Mouse (Mus musculus): ENCODE results near the gene Treml2.
"Not testable (repeated sequence)": the region's sequence is repeated elsewhere in the genome, so short reads cannot be mapped to it uniquely, and the experiment has no call there.

Treml2 gene

DNA sequence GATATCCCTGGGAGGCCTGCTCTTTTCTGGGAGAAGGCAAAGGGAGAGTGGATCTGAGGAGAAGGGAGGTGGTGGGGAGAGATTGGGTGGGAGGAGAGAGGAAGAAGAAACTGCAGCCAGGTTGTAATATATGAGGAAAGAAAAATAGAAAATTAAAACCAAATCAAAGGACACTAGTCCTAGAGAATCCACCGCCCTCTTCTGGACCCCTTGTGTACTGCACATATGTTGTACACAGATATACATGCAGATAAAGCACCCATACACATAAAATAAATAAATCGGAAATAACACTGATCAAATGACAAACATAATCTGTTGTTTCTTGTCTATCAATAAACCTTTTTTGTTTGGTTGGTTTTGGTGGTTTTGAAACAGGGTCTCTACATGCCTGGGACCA, 12.0 kb upstream of the Treml2 start:
- no peak for DNase-seq (ENCODE audit: extremely low spot score, low read depth, low spot score)

DNA sequence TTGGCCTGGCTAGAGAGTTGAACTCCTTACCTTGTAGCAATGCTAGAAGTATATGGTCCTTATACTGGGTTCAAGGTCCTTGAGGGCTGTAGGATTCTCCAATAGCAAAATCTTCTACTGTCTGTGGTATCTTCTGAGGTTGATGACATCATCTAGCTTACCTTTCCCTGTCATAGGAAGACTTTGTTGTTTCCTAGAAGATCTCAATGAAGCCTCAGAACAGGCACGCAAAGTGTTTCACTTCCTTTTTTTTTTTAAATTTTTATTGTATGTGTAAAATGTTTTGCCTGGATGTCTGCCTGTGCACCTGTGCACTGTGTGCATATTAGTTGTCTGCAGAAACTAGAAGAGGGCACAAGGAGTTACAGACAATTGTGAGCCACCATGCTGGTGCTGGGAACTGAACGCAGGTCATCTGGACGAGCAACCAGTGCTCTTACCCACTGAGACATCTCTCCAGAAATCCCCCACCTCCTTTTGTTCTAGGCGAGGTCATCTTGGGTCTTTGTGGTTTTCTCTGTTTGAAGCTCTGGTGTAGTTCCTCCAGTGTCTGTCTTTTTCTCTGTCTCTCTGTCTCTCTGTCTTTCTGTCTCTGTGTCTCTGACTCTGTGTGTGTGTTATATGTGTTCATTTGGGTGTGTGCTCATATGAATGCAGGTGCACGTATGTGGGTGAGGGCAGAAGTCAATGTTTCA, 5.7 kb upstream of the Treml2 start:
- DNase-seq (ENCODE audit: extremely low spot score, low read depth, low spot score): no peak

DNA sequence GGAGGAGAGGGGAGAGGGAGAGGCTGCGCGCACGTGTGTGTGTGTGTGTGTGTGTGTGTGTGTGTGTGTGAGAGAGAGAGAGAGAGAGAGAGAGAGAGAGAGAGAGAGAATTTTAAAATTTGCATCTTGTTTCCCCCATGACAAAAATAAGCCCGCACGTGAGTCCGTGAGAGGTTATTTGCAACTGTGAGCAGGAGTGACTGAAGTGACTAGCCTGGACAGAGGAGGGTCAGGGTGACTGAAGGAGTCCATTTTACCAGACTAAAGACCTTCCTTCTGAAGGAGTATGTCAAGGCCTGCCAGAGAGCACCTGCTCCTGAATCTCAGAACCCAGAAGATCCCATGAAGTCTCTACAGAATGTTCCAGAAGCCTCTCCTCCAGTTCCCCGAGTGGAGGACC, 458 bp downstream of the Treml2 start:
- no peak for DNase-seq (ENCODE audit: extremely low spot score, low read depth, low spot score)

GRCm38 (mm10) chr17:48300199-48300598, 901 bp downstream of the Treml2 start:
- no peak for DNase-seq (ENCODE audit: extremely low spot score, low read depth, low spot score)

- no peak for DNase-seq (ENCODE audit: extremely low spot score, low read depth, low spot score)
Measured at GRCm38 (mm10) chr17:48300861-48301260, 1.6 kb downstream of the Treml2 start.

DNA sequence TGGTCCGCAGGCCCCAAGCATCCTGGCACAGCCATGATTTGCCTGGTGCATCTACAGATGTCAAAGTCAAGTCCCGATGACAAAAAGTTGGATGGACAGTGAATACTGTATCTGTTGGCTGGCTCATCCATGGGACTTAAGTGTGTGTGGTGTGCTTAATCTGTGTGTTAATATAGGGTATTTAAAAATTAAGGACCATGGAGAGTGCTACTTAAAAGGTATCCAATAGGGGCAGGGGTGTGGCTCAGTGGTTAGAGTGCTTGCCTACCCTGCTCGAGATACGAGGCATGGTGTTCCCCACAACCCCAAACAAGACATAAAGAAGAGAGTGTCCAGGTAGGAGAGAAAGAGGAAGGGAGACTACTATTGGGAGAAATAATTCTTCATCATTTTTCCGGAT, 2.5 kb downstream of the Treml2 start:
- no peak for DNase-seq (ENCODE audit: extremely low spot score, low read depth, low spot score)

GRCm38 (mm10) chr17:48312124-48312523, 12.8 kb downstream of the Treml2 start:
- DNase-seq (ENCODE audit: extremely low spot score, low read depth, low spot score): no peak

DNA sequence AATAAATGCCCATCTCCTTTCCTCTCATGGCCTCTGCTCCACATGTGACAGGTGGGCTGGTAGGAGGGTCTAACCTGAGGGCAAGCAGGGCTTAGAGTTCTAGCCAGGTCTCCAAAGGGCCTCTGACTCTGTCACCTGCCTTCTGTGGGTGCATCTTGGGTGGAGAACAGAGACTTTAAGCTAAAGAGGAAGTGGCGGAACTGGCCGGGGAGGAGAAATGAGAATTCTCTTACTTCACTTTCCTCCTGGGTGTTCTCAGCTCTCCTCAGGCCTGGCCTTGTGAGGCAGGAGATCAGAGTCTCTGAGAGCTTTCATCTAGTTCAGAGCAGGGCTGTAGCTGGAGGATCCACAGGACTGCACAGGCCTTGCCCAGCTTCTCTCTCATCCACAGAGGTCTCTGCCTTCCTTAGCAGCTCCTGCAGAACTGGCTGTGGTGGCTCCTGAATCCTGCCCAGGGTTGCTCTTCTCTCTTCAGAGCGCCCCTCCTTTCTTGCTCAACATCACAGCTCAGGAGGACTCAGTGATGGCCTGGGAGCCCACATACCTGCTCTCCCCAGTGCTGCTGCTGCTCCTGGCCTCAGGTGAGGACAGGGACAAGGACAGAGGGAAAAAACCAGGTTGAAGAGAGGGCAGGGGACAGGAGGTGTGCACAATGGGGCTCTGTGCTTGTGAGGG, 16.7 kb downstream of the Treml2 start, which contains the start of gene B430306N03Rik:
B430306N03Rik (plus strand) TSS at position 237 of the 675 bp plus-strand sequence.
- not testable (repeated sequence) for DNase-seq (ENCODE audit: extremely low spot score, low read depth, low spot score)

DNA sequence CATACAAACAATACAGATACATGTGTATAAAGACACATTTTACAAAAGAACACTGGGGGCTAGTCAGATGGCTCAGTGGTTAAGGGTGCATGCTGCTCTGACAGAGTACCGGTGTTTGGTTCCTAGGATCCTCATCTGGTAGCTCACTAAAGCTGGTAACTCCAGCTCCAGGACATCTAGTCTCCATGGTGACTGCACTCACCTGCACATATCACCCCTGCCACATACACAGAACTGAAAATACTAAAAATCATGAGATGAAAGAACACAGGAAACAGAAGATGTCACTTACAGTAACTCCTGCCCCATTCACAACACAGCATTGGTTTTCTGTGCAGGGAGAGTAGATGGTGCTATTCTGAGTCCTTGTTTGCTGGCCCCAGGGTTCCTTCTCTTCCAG, 19.4 kb downstream of the Treml2 start:
- DNase-seq (ENCODE audit: extremely low spot score, low read depth, low spot score): no peak

- DNase-seq (ENCODE audit: extremely low spot score, low read depth, low spot score): no peak
Measured at GRCm38 (mm10) chr17:48321279-48321678, 22.0 kb downstream of the Treml2 start.

- DNase-seq (ENCODE audit: extremely low spot score, low read depth, low spot score): no peak
Measured at GRCm38 (mm10) chr17:48323236-48323635, 23.9 kb downstream of the Treml2 start.

GRCm38 (mm10) chr17:48324258-48324657, 25.0 kb downstream of the Treml2 start:
- no peak for DNase-seq (ENCODE audit: extremely low spot score, low read depth, low spot score)

- no peak for DNase-seq (ENCODE audit: extremely low spot score, low read depth, low spot score)
Measured at GRCm38 (mm10) chr17:48325093-48325492, 25.8 kb downstream of the Treml2 start.

GRCm38 (mm10) chr17:48325638-48326037, 26.3 kb downstream of the Treml2 start:
- DNase-seq (ENCODE audit: extremely low spot score, low read depth, low spot score): no peak

DNA sequence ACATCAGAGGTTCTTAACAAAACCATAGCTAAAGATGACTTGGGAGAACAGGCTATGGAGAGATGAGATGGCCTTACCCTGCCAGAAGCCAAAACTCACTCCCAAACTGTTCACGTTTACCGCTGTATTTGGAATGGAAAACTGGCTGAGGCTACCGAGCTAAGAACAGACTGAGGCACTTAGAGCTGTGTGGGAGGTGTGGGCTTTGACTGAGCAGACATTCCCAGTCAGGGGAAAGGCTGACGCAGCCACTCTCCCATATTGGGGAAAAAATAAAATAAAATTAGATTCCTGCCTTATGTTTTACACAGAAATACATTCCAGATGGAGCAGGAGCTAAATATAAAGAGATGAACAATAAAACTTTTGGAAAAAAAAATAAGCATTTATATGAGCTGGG, 27.4 kb downstream of the Treml2 start:
- no peak for DNase-seq (ENCODE audit: extremely low spot score, low read depth, low spot score)

- no peak for DNase-seq (ENCODE audit: extremely low spot score, low read depth, low spot score)
Measured at GRCm38 (mm10) chr17:48332524-48332923, 33.2 kb downstream of the Treml2 start.

- no peak for DNase-seq (ENCODE audit: extremely low spot score, low read depth, low spot score)
Measured at GRCm38 (mm10) chr17:48334186-48334585, 34.9 kb downstream of the Treml2 start.

DNA sequence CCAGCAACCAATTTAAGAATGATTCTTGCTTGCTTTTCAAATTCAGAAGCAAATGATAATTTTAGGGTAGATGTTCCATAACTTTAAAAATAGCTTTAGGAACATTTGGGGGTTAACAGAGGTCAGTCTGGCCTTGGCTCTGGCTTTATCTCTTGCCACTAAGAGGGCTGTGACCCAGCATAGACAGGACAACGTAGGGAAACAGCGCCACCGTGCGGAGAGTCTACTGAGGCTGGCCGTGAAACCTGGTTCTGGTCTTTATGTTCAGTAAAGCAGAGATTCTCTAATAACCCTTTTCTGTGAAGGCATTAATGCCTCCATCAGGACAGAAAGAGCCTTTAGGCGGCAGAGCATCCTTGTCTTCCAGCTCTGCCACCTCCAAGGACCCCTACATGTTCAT, 37.6 kb downstream of the Treml2 start:
- peak; percentile 56 for DNase-seq (ENCODE audit: extremely low spot score, low read depth, low spot score)

DNA sequence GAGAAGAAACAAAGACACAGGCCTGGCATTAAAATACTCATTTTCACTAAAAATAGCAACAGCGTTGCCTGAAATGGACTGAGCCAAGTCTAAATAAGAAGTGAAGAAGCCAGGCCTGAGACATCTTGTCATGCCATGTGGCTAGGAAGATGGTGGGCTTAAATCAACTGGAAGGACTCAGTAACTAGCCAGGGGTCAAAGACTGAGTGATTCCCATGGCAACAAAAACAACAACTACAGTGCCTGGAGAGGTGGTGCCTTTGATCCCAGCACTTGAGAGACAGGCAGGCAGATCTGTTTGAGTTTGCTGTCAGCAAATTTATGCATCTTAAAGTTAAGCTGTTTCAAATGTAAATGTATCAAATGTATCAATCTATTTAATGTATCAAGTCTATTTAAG, 41.0 kb downstream of the Treml2 start:
- no peak for DNase-seq (ENCODE audit: extremely low spot score, low read depth, low spot score)

DNA sequence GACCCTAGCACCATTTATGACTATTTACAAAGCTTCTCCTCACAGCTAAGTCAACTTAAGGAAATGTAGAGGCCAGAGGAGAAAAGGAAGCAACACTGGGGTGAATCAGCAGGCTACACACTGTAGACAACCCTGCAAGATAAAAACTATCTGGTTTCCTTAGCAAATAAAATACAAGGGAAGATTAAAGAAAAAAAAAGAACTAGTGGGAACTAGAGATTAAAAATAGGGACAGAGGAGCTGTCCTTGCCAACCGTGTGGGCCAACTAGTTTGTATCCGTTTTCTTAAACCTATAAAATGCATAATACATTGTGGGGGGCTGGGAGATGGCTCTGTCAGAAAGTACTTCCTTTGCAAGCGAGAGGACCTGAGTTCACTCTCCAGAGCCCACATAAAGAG, 42.6 kb downstream of the Treml2 start:
- DNase-seq (ENCODE audit: extremely low spot score, low read depth, low spot score): no peak

DNA sequence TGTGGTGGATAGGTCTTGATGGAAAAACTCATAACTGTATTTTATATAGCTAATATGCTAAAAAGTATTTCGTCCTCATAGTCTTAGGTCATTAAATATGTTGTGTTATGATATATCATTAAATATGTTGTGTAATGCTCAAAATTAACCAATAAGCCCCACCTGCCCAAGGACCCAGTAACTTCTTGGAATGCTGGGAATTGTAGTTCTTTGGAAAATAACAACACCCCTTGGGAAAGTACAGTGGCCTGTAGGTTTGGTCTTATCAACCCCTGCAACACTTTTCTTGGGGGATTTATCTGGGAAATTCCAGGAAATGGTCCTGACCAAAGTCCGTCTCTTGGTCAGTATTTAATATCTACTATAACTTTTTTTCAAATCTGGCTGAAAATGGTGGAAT, 43.8 kb downstream of the Treml2 start:
- DNase-seq (ENCODE audit: extremely low spot score, low read depth, low spot score): no peak

GRCm38 (mm10) chr17:48345824-48346223, 46.5 kb downstream of the Treml2 start:
- no peak for DNase-seq (ENCODE audit: extremely low spot score, low read depth, low spot score)

- no peak for DNase-seq (ENCODE audit: extremely low spot score, low read depth, low spot score)
Measured at GRCm38 (mm10) chr17:48346231-48346630, 46.9 kb downstream of the Treml2 start, which contains the start of gene Trem2. Gene Trem2, plus strand, starts transcription at chr17:48346401.

All from hindlimb bud, embryonic 11.5 days (tissue).